Mouse (Mus musculus) ovary, postnatal 36 days (tissue): ENCODE measurements at regions not wholly inside any gene's neighbourhood (a gene's known extent, or its start where the extent isn't known, plus 50 kb on each side); places are given as distances from the start of the nearest gene placed in this dataset.

ENCODE experiments used
- DNase-seq: peaks from one replicate; pipeline ENCODE4 v3.0.0; 2022; ENCODE audit warnings: low spot score, mixed read lengths

GRCm38 (mm10) chr8:50387189-50387588, 1543.4 kb upstream of the Tenm3 start:
- DNase-seq: no peak

GRCm38 (mm10) chr8:50383697-50384096, 1539.9 kb upstream of the Tenm3 start:
- no peak for DNase-seq

- DNase-seq: no peak
Observed at GRCm38 (mm10) chr8:50379745-50380144, 1536.0 kb upstream of the Tenm3 start.

- no peak for DNase-seq
Observed at GRCm38 (mm10) chr8:50373790-50374189, 1530.0 kb upstream of the Tenm3 start.

- no peak for DNase-seq
Observed at GRCm38 (mm10) chr8:50326485-50326884, 1482.7 kb upstream of the Tenm3 start.

GRCm38 (mm10) chr8:50321356-50321963, 1477.7 kb upstream of the Tenm3 start:
- no peak for DNase-seq

- no peak for DNase-seq
Observed at GRCm38 (mm10) chr8:50316641-50317040, 1472.9 kb upstream of the Tenm3 start.

- DNase-seq: no peak
Observed at GRCm38 (mm10) chr8:50310308-50310707, 1466.6 kb upstream of the Tenm3 start.

GRCm38 (mm10) chr8:50300316-50300715, 1456.6 kb upstream of the Tenm3 start:
- no peak for DNase-seq

- DNase-seq: no peak
Observed at GRCm38 (mm10) chr8:50293501-50293900, 1449.8 kb upstream of the Tenm3 start.

GRCm38 (mm10) chr8:50292158-50292557, 1448.4 kb upstream of the Tenm3 start:
- DNase-seq: peak; percentile 6

- DNase-seq: no peak
Observed at GRCm38 (mm10) chr8:50276346-50276745, 1432.6 kb upstream of the Tenm3 start.

- DNase-seq: no peak
Observed at GRCm38 (mm10) chr8:50264757-50265156, 1421.0 kb upstream of the Tenm3 start.
